Mouse (Mus musculus) megakaryocyte, embryonic 14.5 days (primary cell): Measurements from ENCODE around the gene Hps3. TPM values are rescaled to one million over a fixed set of nuclear protein-coding genes. Genes with fewer than 3 reads are reported as not detected.
"Not testable (repeated sequence)": the region's sequence is repeated elsewhere in the genome, so short reads cannot be mapped to it uniquely, and the experiment has no call there.

Experiments used
- H3K27me3 ChIP-seq: replicated peaks from 2 replicates; pipeline ENCODE3; 2012; ENCODE audit warnings: inconsistent platforms
- H3K36me3 ChIP-seq: replicated peaks from 2 replicates; pipeline ENCODE3; 2012; ENCODE audit warnings: low read length, inconsistent platforms, mixed read lengths
- H3K4me1 ChIP-seq: 2 replicates; pipeline ENCODE4 v1.6.1; 2012; ENCODE audit warnings: inconsistent platforms
- H3K4me3 ChIP-seq: replicated peaks from 2 replicates; pipeline ENCODE3; 2012; ENCODE audit warnings: moderate library complexity, mild to moderate bottlenecking, inconsistent platforms
- H3K9me3 ChIP-seq: 2 replicates; pipeline ENCODE4 v1.6.1; 2012; ENCODE audit warnings: inconsistent platforms
- FLI1 ChIP-seq: IDR thresholded peaks from 2 replicates; pipeline ENCODE4 v1.6.1; 2012; ENCODE audit warnings: low read length, inconsistent platforms, mixed read lengths
- GATA1 ChIP-seq: IDR thresholded peaks from 3 replicates; pipeline ENCODE4 v1.6.1; 2012; ENCODE audit warnings: mixed read lengths, low read length, inconsistent platforms, borderline replicate concordance
- polyA plus RNA-seq: library from polyadenylated mRNA; stranded (reverse); fragments of >175 nt; gene quantifications from 2 replicates; pipeline ENCODE4 v1.2.3, GENCODE M21; 2012; ENCODE audit warnings: low replicate concordance; ENCODE audit not compliant: insufficient read depth

The Hps3 gene
- polyA plus RNA-seq, result 0.38 TPM in 1 of 2 replicates, not detected in the other

- H3K4me3 ChIP-seq, result peak within 1 kb of the TSS; percentile 98
- TF ChIP-seq FLI1 (no peak), GATA1 (no peak)
- peaks cover 6% of the 10 kb centered on the region; the same call in 1 of the 2 replicates for H3K9me3 ChIP-seq
- no peaks in the 10 kb centered on the region for H3K27me3 ChIP-seq
- H3K36me3 ChIP-seq, result peaks cover 9% of the 10 kb centered on the region
- H3K4me1 ChIP-seq, result peaks cover 22% of the 10 kb centered on the region
Observed at GRCm38 (mm10) chr3:20034719-20035404, at the start of gene Hps3. TSS of gene Hps3 (minus strand) at chr3:20035315.

DNA sequence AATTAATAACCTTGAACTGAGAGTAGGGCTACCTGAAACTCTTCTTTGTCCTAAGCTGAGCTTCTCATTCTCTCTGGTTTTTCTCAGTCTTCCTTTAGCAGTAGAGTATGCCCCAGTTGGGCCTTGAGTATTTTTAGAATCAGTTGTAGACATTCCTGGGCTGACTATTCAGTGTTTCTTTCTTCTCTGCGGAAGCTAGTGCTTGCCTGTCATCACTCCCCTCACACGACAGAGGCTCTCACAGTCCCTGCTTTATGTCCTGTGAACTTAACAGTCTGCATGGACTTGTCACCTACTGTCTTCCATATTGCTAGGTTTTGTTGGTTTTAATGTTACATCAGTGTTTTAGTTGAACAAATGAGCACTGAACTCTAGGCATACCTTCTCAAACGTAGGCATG, 47.0 kb upstream of the Hps3 start:
- Histone ChIP-seq H3K4me3 (no peak overlapping the region), H3K27me3 (no peaks in the 10 kb centered on the region), H3K9me3 (no peaks in the 10 kb centered on the region), H3K36me3 (peaks cover 80% of the 10 kb centered on the region), H3K4me1 (no peaks in the 10 kb centered on the region; the same call in 1 of the 2 replicates)
- no peak for TF ChIP-seq GATA1

GRCm38 (mm10) chr3:20076145-20077053, 41.3 kb upstream of the Hps3 start:
- H3K4me3 ChIP-seq, result peak overlapping the region; percentile 76
- peaks cover 54% of the 10 kb centered on the region for H3K36me3 ChIP-seq
- TF ChIP-seq FLI1, result no peak
- no peak for TF ChIP-seq GATA1

GRCm38 (mm10) chr3:20058197-20058541, 23.1 kb upstream of the Hps3 start:
- no peaks in the 10 kb centered on the region for H3K9me3 ChIP-seq
- no peak for TF ChIP-seq FLI1
- no peak for TF ChIP-seq GATA1

More at GRCm38 (mm10) chr3:20076145-20077053, 41.3 kb upstream of the Hps3 start:
- Histone ChIP-seq H3K4me1 (peaks cover 5% of the 10 kb centered on the region), H3K27me3 (no peaks in the 10 kb centered on the region), H3K9me3 (no peaks in the 10 kb centered on the region)

GRCm38 (mm10) chr3:20057306-20058196, 22.4 kb upstream of the Hps3 start, which contains the start of gene Hltf:
TSS of gene Hltf (plus strand) at chr3:20057811.
- TF ChIP-seq GATA1 (no peak), FLI1 (no peak)
- Histone ChIP-seq H3K4me1 (peaks cover 17% of the 10 kb centered on the region; the same call in 1 of the 2 replicates), H3K9me3 (no peaks in the 10 kb centered on the region), H3K36me3 (peaks cover 10% of the 10 kb centered on the region), H3K27me3 (no peaks in the 10 kb centered on the region), H3K4me3 (peak within 1 kb of the TSS; percentile 95)

More at GRCm38 (mm10) chr3:20058197-20058541, 23.1 kb upstream of the Hps3 start:
- Histone ChIP-seq H3K4me3 (peak overlapping the region; percentile 95), H3K27me3 (no peaks in the 10 kb centered on the region), H3K4me1 (peaks cover 17% of the 10 kb centered on the region; the same call in 1 of the 2 replicates), H3K36me3 (peaks cover 16% of the 10 kb centered on the region)

DNA sequence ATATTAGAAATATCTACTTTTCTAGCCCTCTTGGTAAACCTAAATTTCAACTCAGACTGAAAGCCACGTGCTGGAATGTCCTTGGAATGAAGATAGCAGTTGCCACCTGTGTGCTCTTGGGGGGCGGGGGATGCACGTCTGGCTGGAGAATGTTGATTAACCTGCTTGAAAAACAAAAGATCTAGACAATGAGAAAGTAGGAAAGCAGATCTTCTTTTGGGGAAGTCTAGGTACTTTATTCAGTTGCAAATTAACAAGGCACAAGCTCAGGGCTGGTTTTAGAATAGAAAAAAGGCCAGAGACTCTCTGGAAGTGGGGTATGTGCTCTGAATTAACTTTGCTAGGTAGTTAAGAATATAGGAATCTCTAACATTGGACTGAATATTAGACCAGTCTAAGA, 9.6 kb upstream of the Hps3 start:
- H3K9me3 ChIP-seq, result peaks cover 12% of the 10 kb centered on the region
- H3K36me3 ChIP-seq, H3K4me3 ChIP-seq, H3K4me1 ChIP-seq, H3K27me3 ChIP-seq: not testable (repeated sequence)

GRCm38 (mm10) chr3:20041461-20041860, 6.3 kb upstream of the Hps3 start:
- H3K36me3 ChIP-seq, H3K4me3 ChIP-seq, H3K4me1 ChIP-seq, H3K9me3 ChIP-seq, H3K27me3 ChIP-seq: not testable (repeated sequence)

- Histone ChIP-seq H3K9me3 (peaks cover 6% of the 10 kb centered on the region; the same call in 1 of the 2 replicates), H3K4me3 (no peak overlapping the region), H3K27me3 (no peaks in the 10 kb centered on the region), H3K4me1 (peaks cover 22% of the 10 kb centered on the region), H3K36me3 (no peaks in the 10 kb centered on the region)
- TF ChIP-seq FLI1 (no peak), GATA1 (no peak)
Observed at GRCm38 (mm10) chr3:20036069-20036468, 954 bp upstream of the Hps3 start.

DNA sequence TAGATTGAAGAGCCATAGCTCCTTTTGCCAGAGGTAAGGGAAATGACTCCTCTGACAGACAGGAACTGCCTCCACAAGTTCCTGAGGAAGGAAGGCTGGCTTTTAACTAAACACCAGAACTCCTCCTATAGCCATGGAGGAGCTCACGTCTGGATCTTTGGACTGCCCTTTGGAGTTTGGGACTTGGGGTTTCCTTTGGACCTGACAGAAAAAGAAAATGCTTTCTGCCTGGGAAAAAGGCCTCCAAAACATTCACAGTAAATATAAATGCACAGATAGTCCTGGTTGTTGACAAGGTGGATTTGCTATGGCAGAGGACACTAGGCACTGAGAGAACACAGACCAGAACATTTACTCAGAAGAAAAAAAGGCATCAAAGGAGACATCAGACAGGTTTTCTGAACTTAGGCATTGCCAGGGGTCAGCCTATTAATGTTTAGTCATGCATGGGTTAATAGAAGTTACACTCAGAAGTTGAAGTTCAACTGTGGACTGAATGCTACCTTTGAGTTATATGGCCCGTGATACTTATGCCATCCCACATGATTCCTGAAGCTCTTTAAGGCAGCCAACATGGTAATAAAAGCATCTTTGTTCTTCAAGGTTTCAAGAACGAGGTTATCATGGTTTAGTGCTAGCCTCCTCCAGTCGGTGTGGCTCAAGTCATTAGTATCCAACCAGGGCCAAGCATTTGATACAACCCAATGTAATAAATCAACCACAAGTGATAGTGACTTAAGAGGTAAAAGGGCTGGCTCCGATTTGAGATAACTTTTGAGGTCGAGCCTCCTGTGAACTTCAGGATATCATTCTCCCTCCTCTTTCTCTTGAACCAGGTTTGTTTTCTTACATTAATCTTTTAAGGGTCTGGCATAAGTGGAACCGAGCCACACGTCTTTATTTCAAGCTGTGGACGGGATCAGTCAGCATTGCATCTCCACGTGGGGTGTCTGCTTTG, 1.1 kb downstream of the Hps3 start:
- Histone ChIP-seq H3K36me3 (peaks cover 17% of the 10 kb centered on the region), H3K27me3 (no peaks in the 10 kb centered on the region), H3K4me3 (peak overlapping the region; percentile 98), H3K9me3 (peaks cover 6% of the 10 kb centered on the region; the same call in 1 of the 2 replicates), H3K4me1 (peaks cover 26% of the 10 kb centered on the region)
- TF ChIP-seq GATA1, result no peak
- TF ChIP-seq FLI1, result no peak
